Mouse (Mus musculus) Patski (cell line): ENCODE measurements around the gene Gramd1a. TPM values are rescaled to one million over a fixed set of nuclear protein-coding genes. Genes with fewer than 3 reads are reported as not detected.

ENCODE experiments used
- ATAC-seq: fragments of 100-300 bp; one replicate; pipeline ENCODE4 v1.8.0; 2021
- CTCF ChIA-PET: fragments of 350-600 bp; sonication (Branson Sonifier 250); formaldehyde crosslinking; loops from one replicate; lab custom pipeline; 2022; ENCODE audit warnings: inconsistent platforms; lab: Charles Lee
- POLR2A ChIA-PET: fragments of 350-600 bp; sonication (Branson Sonifier 250); formaldehyde crosslinking; loops from one replicate; lab custom pipeline; 2022; ENCODE audit warnings: antibody characterized with exemption, inconsistent platforms; lab: Charles Lee
- DNase-seq: peaks from one replicate; pipeline ENCODE4 v3.0.0-alpha.2; 2011; ENCODE audit warnings: low read depth, low spot score
- H3K27me3 ChIP-seq: fragments of 371-371 bp; one replicate; pipeline ENCODE4 v1.5.1; 2021
- CTCF ChIP-seq: fragments of 100-300 bp; IDR thresholded peaks from one replicate; pipeline ENCODE4 v1.5.1; 2021
- in situ Hi-C: fragments of 300-500 bp; cut with MboI; formaldehyde crosslinking; loops from 3 replicates; pipeline ENCODE4 v1.11.1; 2018; ENCODE audit warnings: low pct_unique_long_range_greater_than_20kb, mixed read lengths
- polyA plus RNA-seq: library from polyadenylated mRNA; unstranded; gene quantifications from one replicate; pipeline ENCODE4 v1.2.3, GENCODE M21; 2021

Gene Gramd1a
- polyA plus RNA-seq, 1 experiment from 2014 or later: 48.2 TPM

- DNase-seq (no peak), ATAC-seq (no peak)
- ChIA-PET CTCF (no interaction called here), POLR2A (no interaction called here)
- H3K27me3 ChIP-seq: no peaks in the 10 kb centered on the region
- in situ Hi-C loops: no loop called here
- TF ChIP-seq CTCF: no peak
Observed at GRCm38 (mm10) chr7:31124381-31124780, 31.3 kb downstream of the Gramd1a start.

- H3K27me3 ChIP-seq: no peaks in the 10 kb centered on the region
- no peak for ATAC-seq
- in situ Hi-C loops: no loop called here
- CTCF ChIA-PET: no interaction called here
- POLR2A ChIA-PET: no interaction called here
- no peak for TF ChIP-seq CTCF
- no peak for DNase-seq
Observed at GRCm38 (mm10) chr7:31123697-31124096, 32.0 kb downstream of the Gramd1a start.

- ChIA-PET CTCF (no interaction called here), POLR2A (no interaction called here)
- no peak for TF ChIP-seq CTCF
- DNase-seq (no peak), ATAC-seq (no peak)
- H3K27me3 ChIP-seq: no peaks in the 10 kb centered on the region
- in situ Hi-C loops: no loop called here
Observed at GRCm38 (mm10) chr7:31122641-31123631, 32.8 kb downstream of the Gramd1a start.

GRCm38 (mm10) chr7:31119556-31119955 lies 36.1 kb downstream of the Gramd1a start:
- H3K27me3 ChIP-seq: no peaks in the 10 kb centered on the region
- in situ Hi-C loops: no loop called here
- ATAC-seq (no peak), DNase-seq (no peak)
- ChIA-PET CTCF (interaction anchor here (0.7 to 0.9 kb wide), 2 partner anchors 12 to 16 kb away, joined by 3 read pairs; no protein-coding TSS in a partner anchor), POLR2A (interaction anchor here (0.6 kb wide), 1 partner anchor 455 kb away, joined by 10 read pairs; the partner anchor contains the start of gene Haus5)
- no peak for TF ChIP-seq CTCF

- H3K27me3 ChIP-seq: no peaks in the 10 kb centered on the region
- in situ Hi-C loops: no loop called here
- ATAC-seq: no peak
- ChIA-PET CTCF (interaction anchor here (0.9 kb wide), 1 partner anchor 13 kb away, joined by 4 read pairs; no protein-coding TSS in a partner anchor), POLR2A (no interaction called here)
- DNase-seq: no peak
- no peak for TF ChIP-seq CTCF
Observed at GRCm38 (mm10) chr7:31118486-31118885, 37.2 kb downstream of the Gramd1a start.

GRCm38 (mm10) chr7:31117465-31117864 lies 38.2 kb downstream of the Gramd1a start:
- TF ChIP-seq CTCF: no peak
- no peaks in the 10 kb centered on the region for H3K27me3 ChIP-seq
- ChIA-PET POLR2A (no interaction called here), CTCF (no interaction called here)
- in situ Hi-C loops: no loop called here
- DNase-seq (no peak), ATAC-seq (no peak)

GRCm38 (mm10) chr7:31116721-31117145 lies 39.0 kb downstream of the Gramd1a start:
- in situ Hi-C loops: no loop called here
- ATAC-seq (no peak), DNase-seq (no peak)
- ChIA-PET POLR2A (no interaction called here), CTCF (no interaction called here)
- no peak for TF ChIP-seq CTCF
- H3K27me3 ChIP-seq: no peaks in the 10 kb centered on the region

- no peaks in the 10 kb centered on the region for H3K27me3 ChIP-seq
- ATAC-seq: no peak
- no peak for TF ChIP-seq CTCF
- in situ Hi-C loops: no loop called here
- ChIA-PET CTCF (no interaction called here), POLR2A (interaction anchor here (0.7 kb wide), 1 partner anchor 11 kb away, joined by 3 read pairs; no protein-coding TSS in a partner anchor)
- no peak for DNase-seq
Observed at GRCm38 (mm10) chr7:31115587-31116043, 40.1 kb downstream of the Gramd1a start.

- TF ChIP-seq CTCF: no peak
- ChIA-PET CTCF (no interaction called here), POLR2A (no interaction called here)
- DNase-seq (no peak), ATAC-seq (no peak)
- in situ Hi-C loops: no loop called here
- no peaks in the 10 kb centered on the region for H3K27me3 ChIP-seq
Observed at GRCm38 (mm10) chr7:31115182-31115581, 40.5 kb downstream of the Gramd1a start, which contains the start of gene Hpn. Gene Hpn (minus strand): TSS chr7:31115290.

GRCm38 (mm10) chr7:31114646-31115045 lies 41.0 kb downstream of the Gramd1a start:
- CTCF ChIA-PET: no interaction called here
- H3K27me3 ChIP-seq: no peaks in the 10 kb centered on the region
- ATAC-seq (no peak), DNase-seq (no peak)
- POLR2A ChIA-PET: no interaction called here
- no peak for TF ChIP-seq CTCF
- in situ Hi-C loops: no loop called here

- in situ Hi-C loops: no loop called here
- ATAC-seq (no peak), DNase-seq (no peak)
- CTCF ChIA-PET: interaction anchor here (1.2 kb wide), 1 partner anchor 10 kb away, joined by 5 read pairs; no protein-coding TSS in a partner anchor
- TF ChIP-seq CTCF: no peak
- H3K27me3 ChIP-seq: no peaks in the 10 kb centered on the region
- POLR2A ChIA-PET: no interaction called here
Observed at GRCm38 (mm10) chr7:31113800-31114199, 41.9 kb downstream of the Gramd1a start.
